Mouse (Mus musculus) hindbrain, embryonic 10.5 days (tissue): ENCODE measurements around the gene Supt4a. TPM values are rescaled to one million over a fixed set of nuclear protein-coding genes. Genes with fewer than 3 reads are reported as not detected.

Source experiments
- DNase-seq: peaks from one replicate; pipeline ENCODE4 v3.0.0-alpha.2; 2017; ENCODE audit warnings: low spot score
- H3K27ac ChIP-seq: fragments of 300-500 bp; sonication (generic); 2 replicates; pipeline ENCODE4 v1.5.1; 2016; ENCODE audit warnings: mild to moderate bottlenecking, moderate library complexity
- H3K27me3 ChIP-seq: fragments of 300-500 bp; sonication (generic); 2 replicates; pipeline ENCODE4 v1.6.1; 2016; ENCODE audit warnings: mild to moderate bottlenecking; ENCODE audit not compliant: poor library complexity, insufficient read depth, severe bottlenecking
- H3K36me3 ChIP-seq: fragments of 300-500 bp; sonication (generic); 2 replicates; pipeline ENCODE4 v1.6.1; 2016; ENCODE audit warnings: mild to moderate bottlenecking, moderate library complexity
- H3K4me1 ChIP-seq: fragments of 300-500 bp; sonication (generic); replicated peaks from 2 replicates; pipeline ENCODE4 v1.6.1; 2016; ENCODE audit warnings: mild to moderate bottlenecking
- H3K4me3 ChIP-seq: fragments of 300-500 bp; sonication (generic); 2 replicates; pipeline ENCODE4 v1.5.1; 2016; ENCODE audit warnings: mild to moderate bottlenecking, moderate library complexity
- H3K9me3 ChIP-seq: fragments of 300-500 bp; sonication (generic); 2 replicates; pipeline ENCODE4 v1.6.1; 2016; ENCODE audit warnings: mild to moderate bottlenecking, moderate library complexity
- WGBS: fragments of 180-500 bp; shearing (Covaris S2); methylation state at CpG from one replicate; pipeline ENCODE4 v1.1.7; 2016; 5-methylcytosine and 5-hydroxymethylcytosine counted together
- microRNA counts: library from miRNA; unstranded; fragments of <30 nt; microRNA quantifications from one replicate; lab custom pipeline; 2017
- polyA plus RNA-seq: library from polyadenylated mRNA; unstranded; fragments of >200 nt; fragmentation: Nextera tagmentation; extraction: Ambion mirVana; gene quantifications from 2 replicates; pipeline ENCODE4 v1.2.1, GENCODE M21; 2016

Gene Supt4a
- polyA plus RNA-seq, 1 experiment from 2014 or later = 184 TPM

DNA sequence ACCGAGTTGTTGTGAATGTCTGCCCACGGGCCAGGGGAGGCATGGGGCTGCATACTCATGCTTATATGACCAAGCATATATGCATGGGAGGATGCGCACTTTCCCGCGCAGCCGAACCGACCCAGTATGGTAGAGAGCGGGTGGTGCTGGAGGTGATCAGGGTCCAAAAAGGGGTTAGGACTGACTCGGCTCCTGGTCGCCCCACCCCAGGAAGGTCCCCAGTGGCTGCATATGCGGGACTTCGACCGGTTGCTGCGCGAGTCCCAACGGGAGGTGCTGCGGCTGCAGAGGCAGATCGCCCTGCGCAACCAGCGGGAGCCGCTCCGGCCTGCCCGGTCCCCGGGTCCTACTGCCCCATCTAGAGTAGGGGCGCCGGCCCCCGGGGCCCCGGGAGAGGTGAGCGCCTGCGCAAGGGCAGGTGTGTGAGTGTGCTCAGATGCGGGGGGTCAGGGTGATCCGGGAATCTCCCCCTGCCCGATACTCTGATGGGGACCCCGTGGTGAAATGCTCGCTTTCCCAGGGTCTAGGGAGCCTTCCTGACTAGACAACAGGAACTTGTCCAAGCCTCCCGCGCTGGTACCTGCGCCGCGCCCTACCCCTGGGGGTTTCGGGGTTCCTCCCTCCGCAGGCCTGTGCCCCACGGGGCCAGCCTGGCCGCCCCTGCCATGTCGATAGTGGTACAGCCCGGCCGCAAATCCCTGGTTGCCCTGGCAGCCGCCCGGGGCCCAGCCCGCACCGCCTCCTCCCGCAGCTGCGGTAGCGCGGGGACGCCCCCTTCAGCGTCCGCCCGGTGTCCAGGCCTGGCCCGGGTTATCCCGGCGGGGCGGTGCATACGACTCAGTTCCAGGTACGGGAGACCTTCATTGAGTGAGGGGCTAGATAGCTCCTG lies 26.9 kb downstream of the Supt4a start:
- H3K9me3 ChIP-seq = no peaks in the 10 kb centered on the region
- WGBS = under 1% methylated on average over 65 of the region's 65 CpGs
- H3K36me3 ChIP-seq = 0 out of 2 replicates have a peak, but pooled peaks cover 5% of the 10 kb centered on the region
- peaks cover 36% of the 10 kb centered on the region for H3K4me1 ChIP-seq
- DNase-seq = peak; percentile 56
- peak overlapping the region; percentile 74 for H3K4me3 ChIP-seq
- H3K27ac ChIP-seq = peak overlapping the region; percentile 85
- H3K27me3 ChIP-seq = peaks cover 89% of the 10 kb centered on the region

DNA sequence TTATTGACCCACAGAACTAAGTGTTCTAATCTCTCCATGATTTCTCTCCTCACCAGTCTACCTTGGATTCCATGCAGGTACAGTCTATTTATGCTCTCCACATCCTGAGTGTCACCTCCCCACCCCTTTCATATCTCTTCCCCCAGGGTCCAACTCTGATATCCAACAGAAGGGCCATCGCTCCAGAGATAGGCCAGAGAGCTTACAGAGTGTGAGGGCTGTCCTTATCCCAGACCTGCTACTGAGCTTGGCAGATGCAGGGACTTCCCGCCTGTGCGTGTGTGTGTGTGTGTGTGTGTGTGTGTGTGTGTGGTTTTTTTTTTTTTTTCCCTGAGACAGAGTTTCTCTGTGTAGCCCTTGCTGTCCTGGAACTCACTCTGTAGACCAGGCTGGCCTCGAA lies 31.4 kb downstream of the Supt4a start:
- no peak for DNase-seq
- H3K27ac ChIP-seq = no peak overlapping the region
- H3K9me3 ChIP-seq = no peaks in the 10 kb centered on the region
- H3K36me3 ChIP-seq = peaks cover 8% of the 10 kb centered on the region; the same call in 1 of the 2 replicates
- 89% methylated on average over 4 of the region's 4 CpGs for WGBS
- peaks cover 14% of the 10 kb centered on the region for H3K4me1 ChIP-seq
- H3K27me3 ChIP-seq = peaks cover 45% of the 10 kb centered on the region
- H3K4me3 ChIP-seq = no peak overlapping the region

DNA sequence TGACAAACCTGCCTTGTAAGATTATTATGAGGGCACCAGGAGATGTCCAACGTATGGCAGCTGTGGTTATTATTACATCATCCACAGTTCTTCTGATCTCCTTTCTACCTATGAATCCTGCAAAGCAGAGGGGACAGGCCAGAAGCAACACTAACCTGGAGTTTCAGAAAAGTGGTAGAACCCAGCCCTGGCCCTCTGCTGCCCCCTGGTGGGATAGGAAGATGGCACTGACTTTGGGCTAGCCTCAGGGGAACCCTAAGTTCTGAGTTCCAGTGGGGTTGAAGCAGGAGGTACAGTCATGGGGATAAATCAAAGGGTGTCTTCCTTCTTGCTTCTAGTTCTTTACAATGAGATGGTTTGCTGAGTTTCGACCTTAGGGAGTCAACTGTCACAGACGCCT lies 33.6 kb downstream of the Supt4a start:
- Histone ChIP-seq H3K27ac (no peak overlapping the region), H3K9me3 (no peaks in the 10 kb centered on the region), H3K27me3 (peaks cover 23% of the 10 kb centered on the region), H3K4me1 (peaks cover 7% of the 10 kb centered on the region; the same call in 1 of the 2 replicates), H3K36me3 (peaks cover 8% of the 10 kb centered on the region; the same call in 1 of the 2 replicates), H3K4me3 (no peak overlapping the region)
- DNase-seq = peak; percentile 66
- WGBS = 63% methylated on average over 3 of the region's 3 CpGs

DNA sequence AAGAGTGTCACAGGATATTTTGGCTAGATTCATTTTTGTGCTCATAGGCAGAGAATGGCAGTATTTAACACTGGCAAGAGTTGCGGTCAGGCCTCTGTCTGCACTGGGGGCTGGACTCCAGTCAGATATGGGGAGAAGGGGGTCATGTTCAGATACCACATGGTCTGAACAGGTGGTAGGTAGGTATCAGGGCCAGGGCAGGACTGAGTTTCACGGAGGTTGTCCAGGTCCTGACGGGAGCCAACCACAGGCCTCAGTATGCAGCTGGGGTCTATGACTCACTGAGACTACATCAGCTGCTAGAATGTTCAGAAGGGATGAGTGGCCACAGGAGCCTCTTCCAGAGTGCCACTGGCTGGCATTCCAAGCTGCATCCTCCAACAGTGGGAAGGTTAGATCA lies 35.0 kb downstream of the Supt4a start:
- H3K27me3 ChIP-seq = peaks cover 21% of the 10 kb centered on the region
- no peak overlapping the region for H3K4me3 ChIP-seq
- H3K36me3 ChIP-seq = peaks cover 8% of the 10 kb centered on the region; the same call in 1 of the 2 replicates
- H3K4me1 ChIP-seq = peaks cover 13% of the 10 kb centered on the region
- DNase-seq = no peak
- WGBS = 89% methylated on average over 3 of the region's 3 CpGs
- H3K9me3 ChIP-seq = no peaks in the 10 kb centered on the region
- no peak overlapping the region for H3K27ac ChIP-seq

DNA sequence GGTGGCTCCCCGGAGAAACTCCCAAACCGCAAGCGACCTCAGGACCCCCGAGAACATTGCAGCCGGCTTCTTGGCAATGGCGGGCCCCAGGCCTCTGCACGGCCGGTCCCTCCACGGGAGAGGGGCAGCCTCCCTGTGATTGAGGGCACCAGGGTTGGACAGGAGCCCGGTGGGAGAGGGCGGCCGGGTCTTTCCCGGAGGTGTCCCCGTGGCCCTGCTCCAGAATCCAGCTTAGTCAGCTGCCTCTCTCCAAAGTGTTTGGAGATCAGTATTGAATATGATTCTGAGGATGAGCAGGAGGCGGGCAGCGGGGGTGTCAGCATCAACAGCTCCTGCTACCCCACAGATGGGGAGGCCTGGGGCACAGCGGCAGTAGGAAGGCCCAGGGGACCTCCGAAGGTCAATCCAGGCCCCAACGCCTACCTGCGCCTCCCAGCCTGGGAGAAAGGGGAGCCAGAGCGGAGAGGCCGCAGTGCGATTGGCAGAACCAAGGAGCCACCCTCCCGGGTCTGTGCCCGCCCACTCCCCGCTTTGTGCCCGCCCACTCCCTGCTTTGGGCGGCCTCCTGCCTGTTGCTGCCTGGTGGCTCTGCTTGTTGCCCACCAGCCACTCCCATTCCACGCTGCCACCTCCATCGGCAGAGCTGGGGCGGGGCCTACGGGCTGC lies 40.9 kb downstream of the Supt4a start:
- peak overlapping the region; percentile 84 for H3K27ac ChIP-seq
- no peaks in the 10 kb centered on the region for H3K36me3 ChIP-seq
- 7% methylated on average over 32 of the region's 32 CpGs for WGBS
- no peaks in the 10 kb centered on the region for H3K9me3 ChIP-seq
- H3K4me3 ChIP-seq = peak overlapping the region; percentile 56
- peaks cover 34% of the 10 kb centered on the region for H3K4me1 ChIP-seq
- peaks cover 54% of the 10 kb centered on the region for H3K27me3 ChIP-seq
- peak; percentile 81 for DNase-seq

DNA sequence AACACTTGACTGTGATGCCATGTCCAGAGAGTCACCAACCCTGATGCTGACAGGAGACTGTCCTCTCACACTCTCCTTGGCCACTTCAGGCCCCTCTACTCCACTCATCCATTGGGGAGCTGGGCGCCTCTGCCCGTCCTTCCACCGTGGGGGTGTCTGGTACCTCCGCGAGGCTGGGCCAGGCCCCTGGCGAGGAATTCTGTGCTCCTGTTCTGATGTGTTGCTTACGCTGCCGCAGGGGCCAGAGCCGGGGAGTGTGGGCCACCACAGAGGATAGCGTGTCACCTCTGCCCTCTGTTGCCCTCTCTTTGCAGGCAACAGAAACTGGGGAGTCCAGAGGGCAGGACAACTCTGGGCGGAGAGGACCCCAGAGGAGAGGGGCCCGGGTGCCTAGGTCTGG lies 41.6 kb downstream of the Supt4a start:
- H3K27me3 ChIP-seq = peaks cover 54% of the 10 kb centered on the region
- peak overlapping the region; percentile 56 for H3K4me3 ChIP-seq
- no peak for DNase-seq
- H3K27ac ChIP-seq = peak overlapping the region; percentile 84; the same call in 1 of the 2 replicates
- H3K9me3 ChIP-seq = no peaks in the 10 kb centered on the region
- WGBS = 39% methylated on average over 12 of the region's 12 CpGs
- peaks cover 34% of the 10 kb centered on the region for H3K4me1 ChIP-seq
- H3K36me3 ChIP-seq = no peaks in the 10 kb centered on the region

DNA sequence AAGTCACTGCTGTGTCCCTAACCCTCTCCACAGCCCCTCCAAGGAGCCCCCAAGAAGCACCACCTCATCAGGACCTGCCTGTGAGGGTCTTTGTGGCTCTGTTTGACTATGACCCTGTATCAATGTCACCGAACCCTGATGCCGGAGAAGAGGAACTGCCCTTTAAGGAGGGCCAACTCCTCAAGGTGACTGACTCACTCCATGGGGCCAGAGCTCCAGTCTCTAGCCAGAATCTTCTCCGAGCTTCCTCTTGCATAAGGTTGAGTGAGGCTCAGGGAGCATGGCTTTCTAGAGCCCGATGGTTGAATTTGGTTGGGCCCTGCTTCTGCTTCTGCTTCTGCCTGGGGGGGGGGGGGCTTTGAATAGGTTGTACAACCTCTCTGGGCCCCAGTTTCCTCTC lies 42.0 kb downstream of the Supt4a start:
- no peaks in the 10 kb centered on the region for H3K9me3 ChIP-seq
- H3K36me3 ChIP-seq = no peaks in the 10 kb centered on the region
- 0 out of 2 replicates have a peak overlapping the region, but pooled peaks have one; percentile 84 for H3K27ac ChIP-seq
- H3K27me3 ChIP-seq = peaks cover 54% of the 10 kb centered on the region
- peaks cover 34% of the 10 kb centered on the region for H3K4me1 ChIP-seq
- WGBS = 82% methylated on average over 4 of the region's 4 CpGs
- H3K4me3 ChIP-seq = no peak overlapping the region
- DNase-seq = no peak

DNA sequence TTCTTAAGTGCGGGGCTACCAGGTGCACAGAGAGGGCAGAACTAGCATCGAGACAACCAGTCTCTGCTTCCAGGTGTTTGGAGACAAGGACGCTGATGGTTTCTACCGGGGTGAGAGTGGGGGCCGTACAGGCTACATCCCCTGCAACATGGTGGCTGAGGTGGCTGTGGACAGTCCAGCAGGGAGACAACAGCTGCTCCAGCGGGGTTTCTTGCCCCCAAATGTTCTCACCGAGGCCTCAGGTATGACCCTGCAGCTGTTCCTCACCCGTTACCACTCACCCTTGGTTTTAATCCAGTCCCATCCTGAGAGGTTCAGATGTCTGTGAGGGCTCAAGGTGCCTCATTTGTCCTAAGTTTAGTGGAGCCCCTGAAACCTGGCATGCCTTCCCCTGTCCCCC lies 42.8 kb downstream of the Supt4a start:
- Histone ChIP-seq H3K9me3 (no peaks in the 10 kb centered on the region), H3K27me3 (peaks cover 54% of the 10 kb centered on the region), H3K27ac (no peak overlapping the region), H3K36me3 (no peaks in the 10 kb centered on the region), H3K4me1 (peaks cover 29% of the 10 kb centered on the region), H3K4me3 (no peak overlapping the region)
- no peak for DNase-seq
- 81% methylated on average over 8 of the region's 8 CpGs for WGBS

DNA sequence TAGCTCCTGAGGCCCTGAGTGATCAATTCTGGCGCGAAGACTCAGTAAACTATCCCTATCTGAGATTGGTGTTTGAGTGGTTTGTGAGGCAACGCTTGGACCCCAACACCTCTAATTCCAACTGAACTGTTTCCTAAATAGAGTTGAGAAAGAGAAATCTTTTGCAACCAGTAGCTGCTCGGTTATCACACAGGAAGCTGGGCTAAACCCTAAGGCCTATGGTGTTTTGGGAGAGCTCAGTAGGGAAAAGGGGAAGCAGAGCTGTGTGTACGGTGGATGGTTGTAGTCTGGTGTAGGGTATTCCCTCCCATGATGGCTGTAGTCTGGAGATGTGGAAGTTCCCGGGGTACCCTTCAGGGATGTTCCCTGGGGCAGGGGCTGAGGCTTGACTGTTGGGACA lies 52.7 kb downstream of the Supt4a start:
- Histone ChIP-seq H3K27me3 (peaks cover 4% of the 10 kb centered on the region; the same call in 1 of the 2 replicates), H3K4me3 (no peak overlapping the region), H3K27ac (no peak overlapping the region), H3K9me3 (no peaks in the 10 kb centered on the region), H3K36me3 (no peaks in the 10 kb centered on the region), H3K4me1 (0 out of 2 replicates have a peak, but pooled peaks cover 3% of the 10 kb centered on the region)
- DNase-seq = no peak
- 91% methylated on average over 6 of the region's 6 CpGs for WGBS

MicroRNAs encoded within 50 kb of the gene (microRNA counts, 519-probe panel; counts per million panel counts)
- microRNA mmu-miR-142-3p (lab: Ali Mortazavi, UCI) = 3,065 counts per million, percentile 82 among the panel's probes with 10 or more counts
- 5,429 counts per million, percentile 96 among the panel's probes with 10 or more counts for microRNA mmu-miR-142-5p (lab: Ali Mortazavi, UCI)

Other genes starting within 250 kb of the Supt4a start
- gene Gm11492, start 170.9 kb upstream of the Supt4a start, polyA plus RNA-seq = not detected in 2 replicates
- 7.4 and 11.2 TPM in 2 replicates for gene Sept4, start 168.6 kb upstream of the Supt4a start, polyA plus RNA-seq
- gene Mtmr4, start 145.4 kb upstream of the Supt4a start, polyA plus RNA-seq = 68.8 and 70.5 TPM in 2 replicates
- 0.39 and 0.46 TPM in 2 replicates for gene Hsf5, start 120.4 kb upstream of the Supt4a start, polyA plus RNA-seq
- 0.90 and 1.2 TPM in 2 replicates for gene Rnf43, start 74.8 kb upstream of the Supt4a start, polyA plus RNA-seq
- gene Tspoap1, start 23.0 kb downstream of the Supt4a start, polyA plus RNA-seq = 7.8 and 10.5 TPM in 2 replicates
- 2.8 and 5.0 TPM in 2 replicates for gene Mpo, start 56.0 kb downstream of the Supt4a start, polyA plus RNA-seq
- 0.31 and 0.57 TPM in 2 replicates for gene Lpo, start 90.7 kb downstream of the Supt4a start, polyA plus RNA-seq
- gene Mks1, start 115.7 kb downstream of the Supt4a start, polyA plus RNA-seq = 17.2 and 18.6 TPM in 2 replicates
- gene Epx, start 138.0 kb downstream of the Supt4a start, polyA plus RNA-seq = not detected in 2 replicates
- not detected in 2 replicates for gene Olfr462, start 154.7 kb downstream of the Supt4a start, polyA plus RNA-seq
- gene Olfr463, start 159.8 kb downstream of the Supt4a start, polyA plus RNA-seq = not detected in 2 replicates
- gene Olfr464, start 183.4 kb downstream of the Supt4a start, polyA plus RNA-seq = not detected in 2 replicates
- gene Dynll2, start 250.0 kb downstream of the Supt4a start, polyA plus RNA-seq = 29.4 and 39.9 TPM in 2 replicates